Mouse (Mus musculus) midbrain, postnatal 0 days (tissue): Measurements from ENCODE around the gene Invs. TPM values are rescaled to one million over a fixed set of nuclear protein-coding genes. Genes with fewer than 3 reads are reported as not detected.

Experiments used
- ATAC-seq: fragments of 200-750 bp; cut with Nextera tagmentation; 2 replicates; pipeline ENCODE4 v1.8.0; 2017; ENCODE audit warnings: moderate number of reproducible peaks, mild to moderate bottlenecking, moderate TSS enrichment, moderate library complexity; ENCODE audit not compliant: low FRiP score
- DNase-seq: peaks from one replicate; pipeline ENCODE4 v3.0.0-alpha.2; 2015; ENCODE audit warnings: low spot score
- H3K27ac ChIP-seq: fragments of 300-500 bp; sonication (generic); 2 replicates; pipeline ENCODE4 v1.5.1; 2014; ENCODE audit warnings: low read depth, mild to moderate bottlenecking, low read length, mixed read lengths
- H3K27me3 ChIP-seq: fragments of 300-500 bp; sonication (generic); 2 replicates; pipeline ENCODE4 v1.6.1; 2014; ENCODE audit warnings: low read length, control low read depth, mixed read lengths; ENCODE audit not compliant: insufficient read depth
- H3K36me3 ChIP-seq: fragments of 300-500 bp; sonication (generic); 2 replicates; pipeline ENCODE4 v1.6.1; 2014; ENCODE audit warnings: low read length, control low read depth, mixed read lengths; ENCODE audit not compliant: insufficient read depth
- H3K4me1 ChIP-seq: fragments of 300-500 bp; sonication (generic); 2 replicates; pipeline ENCODE4 v1.6.1; 2014; ENCODE audit warnings: mild to moderate bottlenecking, control low read depth, antibody characterized with exemption, low read length, mixed read lengths; ENCODE audit not compliant: insufficient read depth
- H3K4me2 ChIP-seq: fragments of 300-500 bp; sonication (generic); 2 replicates; pipeline ENCODE4 v1.6.1; 2014; ENCODE audit warnings: low read depth, mild to moderate bottlenecking, low read length, mixed read lengths; ENCODE audit not compliant: poor library complexity, severe bottlenecking
- H3K4me3 ChIP-seq: fragments of 300-500 bp; sonication (generic); 2 replicates; pipeline ENCODE4 v1.5.1; 2014; ENCODE audit warnings: low read depth, mild to moderate bottlenecking, low read length, moderate library complexity
- H3K9ac ChIP-seq: fragments of 300-500 bp; sonication (generic); replicated peaks from 2 replicates; pipeline ENCODE4 v1.6.1; 2014; ENCODE audit warnings: mild to moderate bottlenecking, low read length, moderate library complexity, mixed read lengths; ENCODE audit not compliant: poor library complexity, severe bottlenecking
- H3K9me3 ChIP-seq: fragments of 300-500 bp; sonication (generic); 2 replicates; pipeline ENCODE4 v1.6.1; 2016; ENCODE audit warnings: low read length, control low read depth
- CTCF ChIP-seq: IDR thresholded peaks from 2 replicates; pipeline ENCODE4 v1.5.1; 2016; ENCODE audit warnings: antibody characterized with exemption, mild to moderate bottlenecking
- WGBS: fragments of 180-500 bp; shearing (Covaris S2); extraction: QIAGEN DNeasy Blood & Tissue Kit; methylation state at CpG from one replicate; pipeline ENCODE4 v1.1.7; 2014; 5-methylcytosine and 5-hydroxymethylcytosine counted together
- polyA plus RNA-seq: library from polyadenylated mRNA; unstranded; fragments of >200 nt; fragmentation: Nextera tagmentation; extraction: Ambion mirVana; gene quantifications from 2 replicates; pipeline ENCODE4 v1.2.1, GENCODE M21; 2015
- total RNA-seq: library from RNA; depleted of rRNA; stranded (reverse); fragments of >200 nt; gene quantifications from 2 replicates; pipeline ENCODE4 v1.2.3, GENCODE M21; 2014

The Invs gene
- total and polyA plus RNA-seq, 2 experiments from 2014 or later, result 3.4 to 6.0 TPM

- H3K4me2 ChIP-seq, result no peak overlapping the region
- ATAC-seq (no peak), DNase-seq (no peak)
- no peak overlapping the region for H3K27ac ChIP-seq
- H3K4me1 ChIP-seq, result no peaks in the 10 kb centered on the region
- TF ChIP-seq CTCF, result no peak
- H3K9ac ChIP-seq, result no peak overlapping the region
- peaks cover 20% of the 10 kb centered on the region for H3K36me3 ChIP-seq
- 92% methylated on average over 2 of the region's 2 CpGs for WGBS
- no peaks in the 10 kb centered on the region for H3K27me3 ChIP-seq
- H3K9me3 ChIP-seq, result no peaks in the 10 kb centered on the region
- no peak overlapping the region for H3K4me3 ChIP-seq
Observed at GRCm38 (mm10) chr4:48428054-48428453, 148.5 kb downstream of the Invs start.

- H3K27me3 ChIP-seq, result no peaks in the 10 kb centered on the region
- H3K4me3 ChIP-seq, result no peak overlapping the region
- H3K4me1 ChIP-seq, result no peaks in the 10 kb centered on the region
- DNase-seq (peak; percentile 37), ATAC-seq (no peak)
- no peaks in the 10 kb centered on the region for H3K9me3 ChIP-seq
- H3K36me3 ChIP-seq, result peaks cover 30% of the 10 kb centered on the region
- H3K4me2 ChIP-seq, result no peak overlapping the region
- TF ChIP-seq CTCF, result peak; percentile 75
- H3K27ac ChIP-seq, result no peak overlapping the region
- WGBS, result 98% methylated on average over 2 of the region's 2 CpGs
- no peak overlapping the region for H3K9ac ChIP-seq
Observed at GRCm38 (mm10) chr4:48454106-48454773, 174.7 kb downstream of the Invs start.

DNA sequence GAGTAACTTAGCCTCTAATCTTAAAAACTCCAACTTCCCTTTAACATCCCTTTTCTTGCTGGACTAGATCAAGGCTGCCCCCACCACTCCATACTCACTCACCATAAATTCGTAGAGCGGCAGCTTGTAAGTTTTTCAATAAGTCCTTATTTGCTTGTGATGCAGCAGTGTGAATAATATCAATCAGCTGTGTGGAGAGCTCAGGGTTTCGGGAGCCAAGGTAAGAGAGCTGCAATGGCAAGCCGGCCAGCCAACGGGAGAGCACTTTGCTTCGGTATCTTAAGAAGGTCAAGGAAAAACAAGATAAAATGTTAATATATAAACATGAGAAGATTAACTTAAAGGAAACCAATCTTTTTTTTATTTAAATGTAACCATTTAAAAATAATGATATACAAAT lies 178.9 kb downstream of the Invs start:
- Histone ChIP-seq H3K4me3 (no peak overlapping the region), H3K36me3 (peaks cover 14% of the 10 kb centered on the region), H3K9me3 (no peaks in the 10 kb centered on the region), H3K4me2 (no peak overlapping the region), H3K9ac (no peak overlapping the region), H3K4me1 (no peaks in the 10 kb centered on the region), H3K27me3 (no peaks in the 10 kb centered on the region), H3K27ac (no peak overlapping the region)
- WGBS, result 97% methylated on average over 6 of the region's 6 CpGs
- DNase-seq (no peak), ATAC-seq (no peak)
- TF ChIP-seq CTCF, result no peak

- DNase-seq (no peak), ATAC-seq (no peak)
- Histone ChIP-seq H3K4me3 (no peak overlapping the region), H3K36me3 (peaks cover 13% of the 10 kb centered on the region; the same call in 1 of the 2 replicates), H3K9ac (no peak overlapping the region), H3K9me3 (no peaks in the 10 kb centered on the region), H3K27ac (no peak overlapping the region), H3K4me2 (no peak overlapping the region), H3K27me3 (no peaks in the 10 kb centered on the region), H3K4me1 (no peaks in the 10 kb centered on the region)
- 91% methylated on average over 1 of the region's 1 CpGs for WGBS
- no peak for TF ChIP-seq CTCF
Observed at GRCm38 (mm10) chr4:48461060-48461459, 181.5 kb downstream of the Invs start.

DNA sequence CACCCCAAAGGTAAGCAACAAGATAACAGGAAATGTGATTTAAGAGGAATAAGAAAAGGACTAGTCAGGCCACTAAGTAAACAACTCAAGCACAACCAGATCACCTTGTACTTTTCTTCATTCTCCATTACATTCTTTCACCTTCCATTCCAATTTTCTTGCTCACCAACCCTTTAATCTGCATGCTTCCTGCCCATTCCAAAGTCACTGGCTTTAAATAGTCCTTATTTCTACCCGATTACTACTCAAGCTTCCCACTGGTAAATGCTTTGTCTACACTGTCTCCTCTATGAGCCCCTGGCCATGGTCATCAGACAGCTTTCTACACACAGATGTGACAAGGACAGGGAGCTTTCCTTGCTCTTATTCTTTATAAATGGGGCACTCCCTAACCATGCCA lies 191.4 kb downstream of the Invs start:
- Histone ChIP-seq H3K27ac (no peak overlapping the region), H3K9me3 (no peaks in the 10 kb centered on the region), H3K4me1 (peaks cover 11% of the 10 kb centered on the region), H3K4me2 (0 out of 2 replicates have a peak overlapping the region, but pooled peaks have one; percentile 21), H3K36me3 (peaks cover 6% of the 10 kb centered on the region; the same call in 1 of the 2 replicates), H3K4me3 (no peak overlapping the region), H3K9ac (no peak overlapping the region), H3K27me3 (no peaks in the 10 kb centered on the region)
- DNase-seq (no peak), ATAC-seq (no peak)
- WGBS, result 41% methylated on average over 1 of the region's 1 CpGs
- no peak for TF ChIP-seq CTCF

DNA sequence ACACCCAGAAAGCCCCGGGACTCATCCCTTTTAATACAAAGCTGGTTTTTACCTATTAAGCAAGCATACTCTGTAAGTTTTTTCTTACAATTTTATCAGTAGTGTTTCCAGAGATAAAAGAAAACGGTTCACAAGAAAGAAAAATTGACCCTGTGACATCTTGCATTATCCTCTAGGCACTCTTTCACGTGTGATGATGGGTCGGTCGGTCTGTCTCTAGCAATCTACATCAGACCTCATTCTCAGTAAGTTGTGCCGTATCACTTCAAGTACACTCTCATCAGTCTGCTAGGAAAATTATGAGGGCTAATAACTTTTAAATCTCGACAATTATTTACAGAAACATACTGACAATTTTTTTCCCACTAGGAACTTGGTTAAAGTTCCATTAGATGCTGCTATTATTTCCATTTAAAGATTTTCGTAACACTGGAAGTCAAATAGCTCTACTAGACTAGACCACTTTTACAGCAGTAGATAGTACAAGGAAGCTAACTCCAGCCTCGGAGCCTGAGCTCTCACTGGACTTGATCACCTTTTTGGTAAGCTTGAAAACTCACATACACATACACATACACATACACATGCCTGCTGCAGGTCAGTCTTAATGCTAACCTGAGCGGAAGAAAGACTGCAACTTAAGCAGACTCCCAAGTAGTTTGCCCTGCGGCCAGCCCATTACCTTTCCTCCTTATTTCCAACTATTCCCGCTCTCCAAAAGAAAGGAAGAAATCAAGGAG lies 192.7 kb downstream of the Invs start:
- peaks cover 6% of the 10 kb centered on the region; the same call in 1 of the 2 replicates for H3K36me3 ChIP-seq
- DNase-seq (no peak), ATAC-seq (no peak)
- no peak for TF ChIP-seq CTCF
- no peak overlapping the region for H3K27ac ChIP-seq
- H3K4me2 ChIP-seq, result peak overlapping the region; percentile 82
- no peaks in the 10 kb centered on the region for H3K27me3 ChIP-seq
- H3K9me3 ChIP-seq, result no peaks in the 10 kb centered on the region
- WGBS, result 16% methylated on average over 12 of the region's 12 CpGs
- peak overlapping the region; percentile 93 for H3K4me3 ChIP-seq
- H3K9ac ChIP-seq, result peak overlapping the region; percentile 81
- peaks cover 11% of the 10 kb centered on the region for H3K4me1 ChIP-seq
